Comparison of ENCODE assay signal across 9 mouse cellular contexts in genomic region chr17:24851381-24852125, GRCm38 (mm10). TPM values are rescaled to one million over a fixed set of nuclear protein-coding genes. Genes with fewer than 3 reads are reported as not detected.
A peak's percentile ranks its signal among the peaks of the same experiment; 100 is the strongest.
DNase-seq lines count a peak whose midpoint lies in the region; ATAC-seq and TF ChIP-seq lines count a peak whose summit lies in the region.
"Had no signal": no experiment of that assay in that cellular context is flagged by ENCODE, and none has a peak within 500 bp of the region (broad histone marks: within the 10 kb centered on the region; RNA-seq: fewer than 3 reads in every experiment).

No protein-coding gene starts in this region.

- H3K9ac ChIP-seq in kidney, embryonic 14.5 days (ENCODE audit: low read depth, low read length), result peak overlapping the region; percentile 81; the same call in 1 of the 2 replicates
- no peak overlapping the region for H3K9ac ChIP-seq in embryonic facial prominence, embryonic 11.5 days (replicated peaks; ENCODE audit: low read length)
- H3K9ac ChIP-seq in hindbrain, postnatal 0 days (replicated peaks; ENCODE audit: low read length), result peak overlapping the region; percentile 63
- peak overlapping the region; percentile 74; the same call in 1 of the 2 replicates for H3K9ac ChIP-seq in midbrain, postnatal 0 days (replicated peaks; ENCODE audit: low read length, poor library complexity, severe bottlenecking)

- H3K36me3 ChIP-seq in kidney, embryonic 14.5 days (ENCODE audit: control insufficient read depth, insufficient read depth, low read length), result peaks cover 8% of the 10 kb centered on the region; the same call in 1 of the 2 replicates
- H3K36me3 ChIP-seq in embryonic facial prominence, embryonic 11.5 days (replicated peaks; ENCODE audit: control insufficient read depth, insufficient read depth, low read depth, low read length), result no peaks in the 10 kb centered on the region
- H3K36me3 ChIP-seq in hindbrain, postnatal 0 days (ENCODE audit: insufficient read depth, low read length), result peaks cover 11% of the 10 kb centered on the region
- H3K36me3 ChIP-seq in midbrain, postnatal 0 days (ENCODE audit: insufficient read depth, low read length), result peaks cover 18% of the 10 kb centered on the region

- peak overlapping the region; percentile 87 for H3K4me2 ChIP-seq in kidney, embryonic 14.5 days (replicated peaks; ENCODE audit: low read depth, low read length)
- H3K4me2 ChIP-seq in embryonic facial prominence, embryonic 11.5 days (ENCODE audit: low read depth, low read length), result peak overlapping the region; percentile 94; the same call in 1 of the 2 replicates
- H3K4me2 ChIP-seq in hindbrain, postnatal 0 days (ENCODE audit: low read depth, low read length), result peak overlapping the region; percentile 82
- H3K4me2 ChIP-seq in midbrain, postnatal 0 days (ENCODE audit: low read depth, low read length, poor library complexity, severe bottlenecking), result peak overlapping the region; percentile 83

- H3K9me3 ChIP-seq in kidney, embryonic 14.5 days (ENCODE audit: control insufficient read depth, low read length), result no peaks in the 10 kb centered on the region
- H3K9me3 ChIP-seq in embryonic facial prominence, embryonic 11.5 days (replicated peaks; ENCODE audit: control insufficient read depth, low read length), result no peaks in the 10 kb centered on the region
- no peaks in the 10 kb centered on the region for H3K9me3 ChIP-seq in hindbrain, postnatal 0 days (ENCODE audit: low read length)
- no peaks in the 10 kb centered on the region for H3K9me3 ChIP-seq in midbrain, postnatal 0 days (ENCODE audit: low read length)

- TF ChIP-seq CTCF in hindbrain, postnatal 0 days (IDR thresholded peaks at IDR 0.05; ENCODE audit: low read depth), result no peak
- TF ChIP-seq CTCF in midbrain, postnatal 0 days (IDR thresholded peaks at IDR 0.05), result no peak

- 67% methylated on average over 10 of the region's 10 CpGs for WGBS in kidney, embryonic 14.5 days
- WGBS in embryonic facial prominence, embryonic 11.5 days, result 81% methylated on average over 10 of the region's 10 CpGs
- 83% methylated on average over 10 of the region's 10 CpGs for WGBS in hindbrain, postnatal 0 days
- 77% methylated on average over 10 of the region's 10 CpGs for WGBS in midbrain, postnatal 0 days

- H3K4me3 ChIP-seq in kidney, embryonic 14.5 days (ENCODE audit: low read length), result peak overlapping the region; percentile 85
- peak overlapping the region; percentile 80 for H3K4me3 ChIP-seq in embryonic facial prominence, embryonic 11.5 days (ENCODE audit: low read depth, low read length)
- peak overlapping the region; percentile 85 for H3K4me3 ChIP-seq in hindbrain, postnatal 0 days (ENCODE audit: low read length)
- H3K4me3 ChIP-seq in midbrain, postnatal 0 days (ENCODE audit: low read depth, low read length), result peak overlapping the region; percentile 84

- ATAC-seq in kidney, embryonic 14.5 days (ENCODE audit: low FRiP score, low TSS enrichment), result no peak
- no peak for ATAC-seq in embryonic facial prominence, embryonic 11.5 days (replicated peaks; ENCODE audit: insufficient number of reproducible peaks, low FRiP score, low TSS enrichment, low read depth)
- ATAC-seq in hindbrain, postnatal 0 days, result no peak
- no peak for ATAC-seq in midbrain, postnatal 0 days (ENCODE audit: low FRiP score)

- no peak overlapping the region for H3K27ac ChIP-seq in kidney, embryonic 14.5 days (ENCODE audit: low read depth, low read length)
- no peak overlapping the region for H3K27ac ChIP-seq in embryonic facial prominence, embryonic 11.5 days (replicated peaks; ENCODE audit: low read depth, low read length)
- no peak overlapping the region for H3K27ac ChIP-seq in hindbrain, postnatal 0 days
- H3K27ac ChIP-seq in midbrain, postnatal 0 days (ENCODE audit: low read depth, low read length), result no peak overlapping the region

- H3K27me3 ChIP-seq in kidney, embryonic 14.5 days (ENCODE audit: control insufficient read depth, insufficient read depth, low read length), result peaks cover 4% of the 10 kb centered on the region; the same call in 1 of the 2 replicates
- no peaks in the 10 kb centered on the region; the same call in 1 of the 2 replicates for H3K27me3 ChIP-seq in embryonic facial prominence, embryonic 11.5 days (ENCODE audit: control insufficient read depth, insufficient read depth, low read length)
- no peaks in the 10 kb centered on the region for H3K27me3 ChIP-seq in hindbrain, postnatal 0 days (ENCODE audit: insufficient read depth, low read length)
- no peaks in the 10 kb centered on the region for H3K27me3 ChIP-seq in midbrain, postnatal 0 days (ENCODE audit: insufficient read depth, low read length)

- DNase-seq in kidney, postnatal 14 days, result no peak
- no peak for DNase-seq in embryonic facial prominence, embryonic 11.5 days (ENCODE audit: low spot score)
- DNase-seq in hindbrain, postnatal 0 days (ENCODE audit: low spot score), result no peak
- DNase-seq in midbrain, postnatal 0 days (ENCODE audit: low spot score), result no peak
- DNase-seq in ovary, postnatal 10 days (ENCODE audit: low spot score), result no peak
- no peak for DNase-seq in left cerebral cortex, adult 11 months (ENCODE audit: low spot score)
- DNase-seq in right cerebral cortex, adult 18-20 months, result no peak

- peaks cover 11% of the 10 kb centered on the region for H3K4me1 ChIP-seq in kidney, embryonic 14.5 days (ENCODE audit: control insufficient read depth, insufficient read depth, low read length)
- H3K4me1 ChIP-seq in embryonic facial prominence, embryonic 11.5 days (ENCODE audit: control insufficient read depth, insufficient read depth, low read length), result peaks cover 3% of the 10 kb centered on the region; the same call in 1 of the 2 replicates
- peaks cover 14% of the 10 kb centered on the region for H3K4me1 ChIP-seq in hindbrain, postnatal 0 days (ENCODE audit: insufficient read depth, low read length)
- H3K4me1 ChIP-seq in midbrain, postnatal 0 days (ENCODE audit: insufficient read depth, low read length), result peaks cover 6% of the 10 kb centered on the region; the same call in 1 of the 2 replicates

RNA-seq across cellular contexts. Expression of gene Fahd1, which starts 1.4 kb away (rescaled TPM):
- 30.4 and 34.1 TPM in 2 replicates for polyA plus RNA-seq in kidney, embryonic 14.5 days (2014; fragmentation: Nextera tagmentation; extraction: Ambion mirVana)
- polyA plus RNA-seq in embryonic facial prominence, embryonic 11.5 days (2014; fragmentation: Nextera tagmentation; extraction: Ambion mirVana), result 21.7 and 23.0 TPM in 2 replicates
- total RNA-seq in hindbrain, postnatal 0 days (2014; rRNA removed), result 16.6 and 25.7 TPM in 2 replicates
- polyA plus RNA-seq in hindbrain, postnatal 0 days (2015; fragmentation: Nextera tagmentation; extraction: Ambion mirVana), result 20.2 and 22.2 TPM in 2 replicates
- 11.7 and 14.0 TPM in 2 replicates for total RNA-seq in midbrain, postnatal 0 days (2014; rRNA removed)
- 18.2 and 20.8 TPM in 2 replicates for polyA plus RNA-seq in midbrain, postnatal 0 days (2015; fragmentation: Nextera tagmentation; extraction: Ambion mirVana)

RNA-seq across cellular contexts. Expression of gene Hagh, which starts 11.6 kb away (rescaled TPM):
- polyA plus RNA-seq in kidney, embryonic 14.5 days (2014; fragmentation: Nextera tagmentation; extraction: Ambion mirVana), result 46.6 and 55.4 TPM in 2 replicates
- 23.2 and 24.1 TPM in 2 replicates for polyA plus RNA-seq in embryonic facial prominence, embryonic 11.5 days (2014; fragmentation: Nextera tagmentation; extraction: Ambion mirVana)
- total RNA-seq in hindbrain, postnatal 0 days (2014; rRNA removed), result 64.8 and 93.5 TPM in 2 replicates
- 82.4 and 84.2 TPM in 2 replicates for polyA plus RNA-seq in hindbrain, postnatal 0 days (2015; fragmentation: Nextera tagmentation; extraction: Ambion mirVana)
- 73.6 and 119 TPM in 2 replicates for total RNA-seq in midbrain, postnatal 0 days (2014; rRNA removed)
- 74.0 and 79.5 TPM in 2 replicates for polyA plus RNA-seq in midbrain, postnatal 0 days (2015; fragmentation: Nextera tagmentation; extraction: Ambion mirVana)

RNA-seq across cellular contexts. Expression of gene Igfals, which starts 14.2 kb away (rescaled TPM):
- 0.49 and 1.0 TPM in 2 replicates for polyA plus RNA-seq in kidney, embryonic 14.5 days (2014; fragmentation: Nextera tagmentation; extraction: Ambion mirVana)
- polyA plus RNA-seq in embryonic facial prominence, embryonic 11.5 days (2014; fragmentation: Nextera tagmentation; extraction: Ambion mirVana), result 0.14 TPM in 2 replicates
- total RNA-seq in hindbrain, postnatal 0 days (2014; rRNA removed), result 0.52 TPM in 1 of 2 replicates, not detected in the other
- polyA plus RNA-seq in hindbrain, postnatal 0 days (2015; fragmentation: Nextera tagmentation; extraction: Ambion mirVana), result 0.18 and 0.29 TPM in 2 replicates
- 0.28 TPM in 1 of 2 replicates, not detected in the other for total RNA-seq in midbrain, postnatal 0 days (2014; rRNA removed)
- 0.31 TPM in 1 of 2 replicates, not detected in the other for polyA plus RNA-seq in midbrain, postnatal 0 days (2015; fragmentation: Nextera tagmentation; extraction: Ambion mirVana)
- total RNA-seq: monocyte, adult 5-6 weeks had no signal

RNA-seq across cellular contexts. Expression of gene Nubp2, which starts 34.6 kb away (rescaled TPM):
- polyA plus RNA-seq in kidney, embryonic 14.5 days (2014; fragmentation: Nextera tagmentation; extraction: Ambion mirVana), result 57.1 and 61.8 TPM in 2 replicates
- 61.0 and 63.9 TPM in 2 replicates for polyA plus RNA-seq in embryonic facial prominence, embryonic 11.5 days (2014; fragmentation: Nextera tagmentation; extraction: Ambion mirVana)
- 35.7 and 52.7 TPM in 2 replicates for total RNA-seq in hindbrain, postnatal 0 days (2014; rRNA removed)
- polyA plus RNA-seq in hindbrain, postnatal 0 days (2015; fragmentation: Nextera tagmentation; extraction: Ambion mirVana), result 63.5 and 65.0 TPM in 2 replicates
- 39.6 and 60.2 TPM in 2 replicates for total RNA-seq in midbrain, postnatal 0 days (2014; rRNA removed)
- 55.8 and 63.9 TPM in 2 replicates for polyA plus RNA-seq in midbrain, postnatal 0 days (2015; fragmentation: Nextera tagmentation; extraction: Ambion mirVana)

RNA-seq across cellular contexts. Expression of gene Spsb3, which starts 34.9 kb away (rescaled TPM):
- 32.1 and 36.8 TPM in 2 replicates for polyA plus RNA-seq in kidney, embryonic 14.5 days (2014; fragmentation: Nextera tagmentation; extraction: Ambion mirVana)
- 34.8 and 39.8 TPM in 2 replicates for polyA plus RNA-seq in embryonic facial prominence, embryonic 11.5 days (2014; fragmentation: Nextera tagmentation; extraction: Ambion mirVana)
- total RNA-seq in hindbrain, postnatal 0 days (2014; rRNA removed), result 122 and 135 TPM in 2 replicates
- 90.6 and 94.9 TPM in 2 replicates for polyA plus RNA-seq in hindbrain, postnatal 0 days (2015; fragmentation: Nextera tagmentation; extraction: Ambion mirVana)
- total RNA-seq in midbrain, postnatal 0 days (2014; rRNA removed), result 87.5 and 105 TPM in 2 replicates
- polyA plus RNA-seq in midbrain, postnatal 0 days (2015; fragmentation: Nextera tagmentation; extraction: Ambion mirVana), result 100 and 110 TPM in 2 replicates
